ENCODE assay signal across 20 mouse cellular contexts in the genomic region with DNA sequence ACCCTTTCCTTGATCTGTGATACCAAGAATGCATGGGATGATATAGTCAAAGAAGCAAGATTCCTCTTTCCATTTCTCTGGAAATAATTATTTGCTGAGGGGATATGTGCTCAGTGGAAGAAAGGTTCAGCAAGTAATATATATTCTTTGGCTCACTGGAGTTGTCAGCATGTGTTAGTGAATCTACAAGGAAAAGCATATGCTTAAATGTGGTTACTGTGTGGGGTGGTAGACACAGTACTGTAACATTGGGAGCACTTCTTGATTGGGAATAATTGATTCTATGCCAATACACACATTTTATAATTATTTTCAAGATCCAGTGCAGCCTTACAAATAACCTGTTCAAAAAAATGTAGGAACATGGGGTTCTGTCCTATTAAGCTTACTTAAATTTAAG. TPM values are rescaled to one million over a fixed set of nuclear protein-coding genes. Genes with fewer than 3 reads are reported as not detected.
"Had no signal": no experiment of that assay in that cellular context is flagged by ENCODE, and none has a peak within 500 bp of the region (broad histone marks: within the 10 kb centered on the region; RNA-seq: fewer than 3 reads in every experiment).

No protein-coding gene starts in this region.

- H3K36me3 ChIP-seq: midbrain, embryonic 10.5 days; midbrain, embryonic 12.5 days; neural tube, embryonic 13.5 days; neural tube, embryonic 15.5 days had no signal

- H3K27me3 ChIP-seq: midbrain, embryonic 12.5 days; neural tube, embryonic 13.5 days; neural tube, embryonic 15.5 days had no signal

- H3K27ac ChIP-seq: midbrain, embryonic 10.5 days; midbrain, embryonic 12.5 days; neural tube, embryonic 13.5 days; neural tube, embryonic 15.5 days had no signal

- H3K4me3 ChIP-seq: midbrain, embryonic 10.5 days; midbrain, embryonic 12.5 days; myocyte; neural tube, embryonic 13.5 days; neural tube, embryonic 15.5 days had no signal

- H3K4me1 ChIP-seq: midbrain, embryonic 10.5 days; midbrain, embryonic 12.5 days; neural tube, embryonic 13.5 days; neural tube, embryonic 15.5 days had no signal

- H3K4me2 ChIP-seq: lung, embryonic 14.5 days; midbrain, embryonic 12.5 days; neural tube, embryonic 13.5 days; neural tube, embryonic 15.5 days had no signal

- DNase-seq: lung, embryonic 14.5 days; lung, postnatal 10 days; lung, postnatal 4 days; midbrain, embryonic 14.5 days; retina, postnatal 1 day; right cerebral cortex, adult 18-20 months; right cerebral cortex, postnatal 25 days; right cerebral cortex, postnatal 4 days; spleen, adult 18-20 months; thymus, adult 18-20 months; thymus, postnatal 14 days; thymus, postnatal 36 days had no signal

- ATAC-seq: midbrain, embryonic 16.5 days had no signal

- H3K9ac ChIP-seq: lung, embryonic 14.5 days; midbrain, embryonic 12.5 days; neural tube, embryonic 13.5 days; neural tube, embryonic 15.5 days had no signal

- H3K9me3 ChIP-seq: midbrain, embryonic 10.5 days; midbrain, embryonic 12.5 days; neural tube, embryonic 13.5 days; neural tube, embryonic 15.5 days had no signal

RNA-seq across cellular contexts. Expression of a gene that starts 21.6 kb away (rescaled TPM):
- total RNA-seq: megakaryocyte, adult 5-6 weeks; megakaryocyte-erythroid progenitor cell, adult 5-6 weeks had no signal
- polyA plus RNA-seq: myocyte had no signal
